Mouse (Mus musculus): ENCODE measurements around the gene Smg1. TPM values are rescaled to one million over a fixed set of nuclear protein-coding genes. Genes with fewer than 3 reads are reported as not detected.

The Smg1 gene
- total RNA-seq, 2 experiments from 2014 or later, result 31.1 to 32.6 TPM

DNA sequence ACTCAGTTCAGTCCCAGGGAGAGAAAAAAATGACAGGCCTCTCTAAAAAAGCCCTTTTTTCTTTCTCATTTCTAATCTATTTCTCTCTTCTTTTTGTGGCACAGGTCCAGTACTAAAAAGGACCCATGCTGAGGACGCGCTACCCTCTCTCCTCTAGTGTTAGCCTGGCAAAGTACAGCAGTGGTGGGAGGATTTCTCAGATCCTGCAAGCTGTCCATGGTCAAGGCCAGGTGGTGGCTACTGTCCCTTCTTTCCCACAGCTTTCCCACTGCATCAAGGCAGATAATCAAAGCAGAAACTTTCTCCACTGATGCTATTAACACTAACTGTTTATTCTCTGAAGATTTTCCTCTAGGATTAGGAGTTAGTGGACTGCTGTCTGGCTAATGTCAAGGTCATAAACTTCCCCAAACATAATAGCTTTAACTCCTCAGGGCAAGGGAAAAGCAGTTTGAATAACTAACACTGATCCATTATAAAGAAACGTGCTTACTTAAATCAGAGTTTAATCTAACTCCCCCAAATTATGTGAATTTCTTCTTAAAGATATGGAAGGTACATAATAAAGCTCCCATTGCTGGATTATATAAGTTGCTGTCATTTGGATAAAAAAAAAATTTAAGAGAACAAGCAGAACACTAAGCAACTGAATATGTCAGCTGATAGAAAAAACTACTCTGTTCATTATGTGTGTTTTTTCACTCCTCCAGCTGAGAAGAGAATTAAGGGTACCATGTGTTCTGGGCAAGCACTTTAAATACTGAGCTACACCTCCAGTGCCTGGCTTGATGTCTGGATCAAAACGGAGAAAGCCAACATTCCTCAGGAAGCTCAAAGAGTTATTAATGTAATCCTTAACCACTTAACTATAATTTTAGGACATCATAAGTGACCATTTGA, 119.7 kb downstream of the Smg1 start:
- H3K4me3 ChIP-seq, result no peak overlapping the region
- no peak for DNase-seq
- TF ChIP-seq CTCF (IDR thresholded peaks at IDR 0.05), result no peak
- no peak overlapping the region for H3K27ac ChIP-seq
- intact Hi-C loops (cut with DNase I), result loop anchor here (10.0 kb wide), 1 partner anchor 591 kb away; the partner anchor contains the start of gene Ccp110

DNA sequence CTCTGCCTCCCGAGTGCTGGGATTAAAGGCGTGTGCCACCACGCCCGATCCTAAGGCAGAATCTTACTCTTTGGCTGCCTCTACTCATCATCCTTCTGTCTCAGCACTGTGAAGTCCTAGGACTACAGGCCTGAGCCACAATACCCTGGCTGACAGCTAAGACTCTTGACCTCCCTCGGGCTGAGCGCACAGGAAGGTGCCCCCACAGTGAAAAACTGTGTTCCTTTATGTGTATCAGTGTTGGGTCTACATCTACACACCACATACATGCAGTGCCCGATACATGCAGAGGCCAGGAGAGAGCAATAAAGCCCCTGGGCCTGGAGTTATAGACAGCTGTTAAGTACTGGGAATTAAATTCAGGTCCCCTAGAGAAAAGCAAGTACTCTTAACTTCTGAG, 121.2 kb downstream of the Smg1 start:
- no peak overlapping the region for H3K27ac ChIP-seq
- TF ChIP-seq CTCF (IDR thresholded peaks at IDR 0.05), result no peak
- intact Hi-C loops (cut with DNase I), result loop anchor here (10.0 kb wide), 1 partner anchor 593 kb away; the partner anchor contains the start of gene Ccp110
- no peak for DNase-seq
- no peak overlapping the region for H3K4me3 ChIP-seq

DNA sequence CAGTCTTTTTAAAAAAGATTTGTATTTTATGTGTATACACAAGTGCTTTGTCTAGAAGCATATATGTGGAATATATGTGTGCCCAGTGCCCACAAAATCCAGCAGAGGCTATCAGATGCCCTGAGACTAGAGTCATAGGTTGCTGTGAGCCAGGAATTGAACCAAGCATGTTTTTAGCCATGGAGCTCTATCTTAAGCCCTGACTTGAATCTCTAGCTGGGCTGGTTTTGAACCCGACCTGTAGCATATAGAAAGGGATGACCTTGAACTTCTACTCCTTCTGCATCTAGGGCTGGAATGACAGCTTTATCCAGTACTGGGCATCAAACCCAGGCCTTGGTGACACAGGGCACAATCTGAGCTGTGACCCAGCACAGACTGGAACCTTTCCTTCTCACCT, 122.8 kb downstream of the Smg1 start:
- intact Hi-C loops (cut with DNase I), result loop anchor here (10.0 kb wide), 1 partner anchor 594 kb away; the partner anchor contains the start of gene Ccp110
- H3K4me3 ChIP-seq, result no peak overlapping the region
- no peak overlapping the region for H3K27ac ChIP-seq
- TF ChIP-seq CTCF (IDR thresholded peaks at IDR 0.05), result no peak
- no peak for DNase-seq

GRCm38 (mm10) chr7:118119946-118120345, 123.5 kb downstream of the Smg1 start:
- no peak for DNase-seq
- H3K27ac ChIP-seq, result no peak overlapping the region
- intact Hi-C loops (cut with DNase I), result loop anchor here (10.0 kb wide), 1 partner anchor 595 kb away; the partner anchor contains the start of gene Ccp110
- no peak for TF ChIP-seq CTCF (IDR thresholded peaks at IDR 0.05)
- H3K4me3 ChIP-seq, result no peak overlapping the region

- no peak for DNase-seq
- Histone ChIP-seq H3K4me3 (no peak overlapping the region), H3K27ac (no peak overlapping the region)
- intact Hi-C loops (cut with DNase I), result no loop called here
- TF ChIP-seq CTCF (IDR thresholded peaks at IDR 0.05), result no peak
These were observed 124.3 kb downstream of the Smg1 start for GRCm38 (mm10) chr7:118119142-118119541.

DNA sequence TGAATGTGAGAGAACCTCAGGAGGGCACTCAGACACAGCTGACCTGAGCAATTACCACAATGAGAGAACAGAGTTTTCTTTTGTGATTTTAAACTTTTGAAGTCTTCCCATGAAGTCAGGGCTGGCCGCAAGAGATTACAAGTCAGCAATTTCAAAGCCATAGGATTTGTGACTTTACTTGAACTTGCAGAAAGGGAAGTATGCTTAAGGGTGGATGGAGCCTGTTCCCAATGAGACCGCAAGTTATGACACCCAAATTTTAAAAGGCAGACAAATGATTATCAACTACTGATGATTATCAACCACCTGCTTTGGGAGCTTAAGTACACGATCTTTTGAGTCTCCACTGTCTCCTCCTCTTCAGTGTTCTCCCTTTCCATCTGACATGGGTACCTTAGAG, 125.0 kb downstream of the Smg1 start:
- DNase-seq, result no peak
- Histone ChIP-seq H3K4me3 (no peak overlapping the region), H3K27ac (no peak overlapping the region)
- intact Hi-C loops (cut with DNase I), result no loop called here
- no peak for TF ChIP-seq CTCF (IDR thresholded peaks at IDR 0.05)

- TF ChIP-seq CTCF (IDR thresholded peaks at IDR 0.05), result no peak
- DNase-seq, result no peak
- no peak overlapping the region for H3K4me3 ChIP-seq
- intact Hi-C loops (cut with DNase I), result no loop called here
- H3K27ac ChIP-seq, result no peak overlapping the region
These were observed 125.8 kb downstream of the Smg1 start for GRCm38 (mm10) chr7:118117539-118118210.

DNA sequence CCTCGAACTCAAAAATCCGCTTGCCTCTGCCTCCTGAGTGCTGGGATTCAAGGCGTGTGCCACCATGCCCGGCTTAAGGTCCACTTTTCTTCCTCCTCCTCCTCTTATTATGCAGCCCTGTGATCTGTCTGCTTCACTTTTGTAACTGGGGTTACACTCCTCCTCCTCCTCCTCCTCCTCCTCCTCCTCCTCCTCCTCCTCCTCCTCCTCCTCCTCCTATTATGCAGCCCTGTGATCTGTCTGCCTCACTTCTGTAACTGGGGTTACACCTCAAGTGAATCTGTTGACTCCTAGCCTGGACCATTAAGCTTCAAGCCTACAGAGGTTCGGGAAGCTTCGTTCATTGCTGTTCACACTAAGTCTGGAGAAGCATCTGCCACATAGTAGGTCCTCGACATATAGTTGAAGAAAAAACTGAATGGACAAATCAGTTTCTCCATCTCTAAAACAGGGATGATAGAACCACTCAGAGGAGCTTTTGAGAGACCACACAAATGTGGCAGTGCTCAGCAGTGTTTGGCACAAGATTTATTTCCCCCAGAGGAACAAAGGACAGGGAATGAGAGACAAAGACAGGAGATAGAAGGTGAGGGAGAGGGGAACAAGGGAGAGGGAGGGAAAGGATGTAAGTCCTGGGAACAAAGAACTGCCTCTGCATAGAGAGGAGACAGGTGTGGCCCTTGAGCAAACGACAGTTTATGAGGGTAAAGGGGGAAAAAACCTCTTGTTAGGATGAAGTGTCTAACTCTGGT, 126.5 kb downstream of the Smg1 start:
- Histone ChIP-seq H3K27ac (peak overlapping the region; percentile 88; the same call in 1 of the 2 replicates), H3K4me3 (peak overlapping the region; percentile 92)
- intact Hi-C loops (cut with DNase I), result no loop called here
- no peak for DNase-seq
- TF ChIP-seq CTCF (IDR thresholded peaks at IDR 0.05), result no peak

DNA sequence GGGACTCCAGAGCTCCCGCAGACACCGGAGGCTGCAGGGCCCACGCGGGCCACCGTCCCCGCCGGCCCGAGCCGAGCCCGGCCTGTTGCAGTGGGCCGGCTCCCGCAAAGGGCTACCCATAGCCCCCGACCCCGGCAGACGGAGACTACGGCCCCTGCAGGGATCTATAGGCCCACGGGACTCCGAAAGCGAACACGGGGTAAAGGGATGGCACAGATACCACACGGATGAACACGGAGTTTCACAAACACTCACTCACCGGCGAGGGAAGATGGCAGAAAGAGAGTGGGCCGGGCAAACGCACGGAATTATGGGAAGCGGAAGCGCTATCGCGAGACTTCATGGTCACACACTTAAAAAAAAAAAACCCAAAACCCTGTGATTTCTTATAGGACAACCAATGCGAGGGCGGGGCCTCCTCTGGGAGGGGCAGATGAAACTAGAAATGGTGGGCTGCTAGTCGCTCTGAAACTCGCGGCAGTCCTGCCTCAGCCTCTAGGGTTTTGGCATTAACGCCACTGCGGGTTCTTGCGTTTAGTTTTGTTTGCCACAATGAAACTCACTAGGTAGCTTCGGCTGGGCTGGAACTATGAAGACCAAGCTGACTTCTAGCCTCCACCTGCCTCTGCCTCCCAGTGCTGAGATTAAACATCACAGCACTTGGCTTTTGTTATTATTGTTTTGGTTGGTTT, 127.4 kb downstream of the Smg1 start, which contains the start of gene Rps15a:
Gene Rps15a (minus strand): TSS at position 312 of the 692 bp plus-strand sequence.
- intact Hi-C loops (cut with DNase I), result no loop called here
- peak within 1 kb of the TSS; percentile 88 for H3K27ac ChIP-seq

DNA sequence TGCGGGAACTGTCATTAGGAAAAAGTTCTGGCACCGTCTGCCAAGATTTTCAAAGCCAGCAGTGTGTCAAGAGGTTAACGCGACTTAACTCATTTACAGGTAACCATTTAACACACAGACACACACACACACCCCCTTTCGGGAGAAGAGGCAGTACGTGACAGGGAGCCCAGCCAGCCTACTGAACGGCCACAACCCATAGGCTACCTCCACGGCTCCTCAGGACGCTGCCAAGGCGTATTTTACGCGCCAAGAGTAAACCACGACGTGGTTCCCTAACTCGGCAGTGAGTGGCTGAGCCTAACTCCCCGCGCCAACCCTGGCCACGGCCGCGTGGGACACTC, 128.0 kb downstream of the Smg1 start:
- H3K27ac ChIP-seq, result peak overlapping the region; percentile 88
- intact Hi-C loops (cut with DNase I), result no loop called here
- peak overlapping the region; percentile 92 for H3K4me3 ChIP-seq
- DNase-seq, result no peak
- no peak for TF ChIP-seq CTCF (IDR thresholded peaks at IDR 0.05)

More for the DNA sequence above, 127.4 kb downstream of the Smg1 start, which contains the start of gene Rps15a:
- DNase-seq, result peak; percentile 96
- TF ChIP-seq CTCF (IDR thresholded peaks at IDR 0.05), result 0 out of 2 replicates have a peak, but pooled peaks have one; percentile 21
- H3K4me3 ChIP-seq, result peak within 1 kb of the TSS; percentile 92

GRCm38 (mm10) chr7:118113541-118114297, 129.8 kb downstream of the Smg1 start:
- Histone ChIP-seq H3K4me3 (peak overlapping the region; percentile 92), H3K27ac (no peak overlapping the region)
- DNase-seq, result no peak
- intact Hi-C loops (cut with DNase I), result no loop called here
- no peak for TF ChIP-seq CTCF (IDR thresholded peaks at IDR 0.05)

Measured in gastrocnemius, adult 2 months (tissue).